Mouse (Mus musculus) intestine, postnatal 0 days (tissue): ENCODE measurements around the gene Tcp11l2. TPM values are rescaled to one million over a fixed set of nuclear protein-coding genes. Genes with fewer than 3 reads are reported as not detected.

Source experiments
- ATAC-seq: fragments of 200-750 bp; cut with Nextera tagmentation; 2 replicates; pipeline ENCODE4 v1.8.0; 2017; ENCODE audit warnings: mild to moderate bottlenecking, moderate TSS enrichment, moderate library complexity
- H3K27ac ChIP-seq: fragments of 300-500 bp; sonication (generic); 2 replicates; pipeline ENCODE4 v1.5.1; 2014; ENCODE audit warnings: mild to moderate bottlenecking, low read depth, low read length, moderate library complexity
- H3K27me3 ChIP-seq: fragments of 300-500 bp; sonication (generic); replicated peaks from 2 replicates; pipeline ENCODE4 v1.6.1; 2014; ENCODE audit warnings: low read length, mixed read lengths; ENCODE audit not compliant: control insufficient read depth, insufficient read depth
- H3K36me3 ChIP-seq: fragments of 300-500 bp; sonication (generic); 2 replicates; pipeline ENCODE4 v1.6.1; 2014; ENCODE audit warnings: mild to moderate bottlenecking, moderate library complexity; ENCODE audit not compliant: control insufficient read depth, insufficient read depth
- H3K4me1 ChIP-seq: fragments of 300-500 bp; sonication (generic); replicated peaks from 2 replicates; pipeline ENCODE4 v1.6.1; 2014; ENCODE audit warnings: antibody characterized with exemption, low read length, mixed read lengths; ENCODE audit not compliant: control insufficient read depth, insufficient read depth
- H3K4me2 ChIP-seq: fragments of 300-500 bp; sonication (generic); replicated peaks from 2 replicates; pipeline ENCODE4 v1.6.1; 2014; ENCODE audit warnings: low read depth, mild to moderate bottlenecking, moderate library complexity
- H3K4me3 ChIP-seq: fragments of 300-500 bp; sonication (generic); 2 replicates; pipeline ENCODE4 v1.5.1; 2014; ENCODE audit warnings: low read depth, low read length
- H3K9ac ChIP-seq: fragments of 300-500 bp; sonication (generic); 2 replicates; pipeline ENCODE4 v1.6.1; 2014; ENCODE audit warnings: mild to moderate bottlenecking, low read depth, low read length
- H3K9me3 ChIP-seq: fragments of 300-500 bp; sonication (generic); 2 replicates; pipeline ENCODE4 v1.6.1; 2016; ENCODE audit warnings: mixed run types; ENCODE audit not compliant: control insufficient read depth
- CTCF ChIP-seq: sonication (generic); IDR thresholded peaks from 2 replicates; pipeline ENCODE4 v1.5.1; 2016; ENCODE audit warnings: low read depth, mild to moderate bottlenecking, control low read depth, antibody characterized with exemption, moderate library complexity
- WGBS: fragments of 180-500 bp; shearing (Covaris S2); extraction: QIAGEN DNeasy Blood & Tissue Kit; methylation state at CpG from one replicate; pipeline ENCODE4 v1.1.7; 2014; 5-methylcytosine and 5-hydroxymethylcytosine counted together
- polyA plus RNA-seq: library from polyadenylated mRNA; unstranded; fragments of >200 nt; fragmentation: Nextera tagmentation; extraction: Ambion mirVana; gene quantifications from 2 replicates; pipeline ENCODE4 v1.2.1, GENCODE M21; 2015

Tcp11l2 gene
- polyA plus RNA-seq, 1 experiment from 2014 or later, result 8.2 TPM

GRCm38 (mm10) chr10:84621826-84622790 is 45.7 kb downstream of the Tcp11l2 start, which contains the start of gene Polr3b:
TSS of gene Polr3b (plus strand) at chr10:84622292.
- TF ChIP-seq CTCF, result peak; percentile 38
- no peaks in the 10 kb centered on the region for H3K9me3 ChIP-seq
- no peaks in the 10 kb centered on the region for H3K27me3 ChIP-seq
- H3K4me3 ChIP-seq, result peak within 1 kb of the TSS; percentile 55
- H3K4me2 ChIP-seq, result peak within 1 kb of the TSS; percentile 77
- no peaks in the 10 kb centered on the region for H3K4me1 ChIP-seq
- peak within 1 kb of the TSS; percentile 85 for H3K27ac ChIP-seq
- peak; percentile 99 for ATAC-seq
- 6% methylated on average over 53 of the region's 53 CpGs for WGBS
- peak within 1 kb of the TSS; percentile 48 for H3K9ac ChIP-seq
- H3K36me3 ChIP-seq, result no peaks in the 10 kb centered on the region

DNA sequence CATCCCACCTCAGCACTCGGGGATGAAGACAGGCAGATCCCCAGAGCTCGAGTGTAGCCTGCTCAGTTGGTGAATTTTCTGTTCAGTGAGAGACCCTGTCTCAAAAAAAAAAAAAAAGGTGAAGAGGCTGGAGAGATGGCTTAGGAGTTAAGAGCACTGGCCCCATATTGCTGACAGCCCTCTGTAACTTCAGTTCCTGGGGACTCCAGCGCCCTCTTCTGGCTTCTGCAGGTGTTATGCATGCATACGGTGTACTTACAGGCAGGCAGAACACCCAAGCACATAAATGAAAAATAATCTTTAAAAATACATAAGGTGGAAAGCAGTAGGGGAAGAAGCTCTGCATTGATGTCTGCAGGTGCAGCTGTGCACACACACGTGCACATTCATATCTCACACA is 54.8 kb downstream of the Tcp11l2 start:
- Histone ChIP-seq H3K9me3 (no peaks in the 10 kb centered on the region), H3K27me3 (no peaks in the 10 kb centered on the region), H3K36me3 (peaks cover 36% of the 10 kb centered on the region), H3K27ac (no peak overlapping the region), H3K4me3 (no peak overlapping the region), H3K4me2 (no peak overlapping the region), H3K9ac (no peak overlapping the region), H3K4me1 (no peaks in the 10 kb centered on the region)
- WGBS, result 65% methylated on average over 5 of the region's 5 CpGs
- no peak for ATAC-seq
- peak; percentile 64 for TF ChIP-seq CTCF

- no peak for ATAC-seq
- Histone ChIP-seq H3K36me3 (peaks cover 44% of the 10 kb centered on the region), H3K4me1 (no peaks in the 10 kb centered on the region), H3K27ac (no peak overlapping the region), H3K9ac (no peak overlapping the region), H3K9me3 (no peaks in the 10 kb centered on the region), H3K4me2 (no peak overlapping the region), H3K27me3 (no peaks in the 10 kb centered on the region), H3K4me3 (no peak overlapping the region)
- WGBS, result 84% methylated on average over 4 of the region's 4 CpGs
- no peak for TF ChIP-seq CTCF
These were observed 55.6 kb downstream of the Tcp11l2 start for GRCm38 (mm10) chr10:84632005-84632404.

GRCm38 (mm10) chr10:84636656-84637055 is 60.2 kb downstream of the Tcp11l2 start:
- no peak for TF ChIP-seq CTCF
- no peak overlapping the region for H3K4me2 ChIP-seq
- no peak for ATAC-seq
- H3K9me3 ChIP-seq, result no peaks in the 10 kb centered on the region
- no peak overlapping the region for H3K4me3 ChIP-seq
- H3K27me3 ChIP-seq, result no peaks in the 10 kb centered on the region
- H3K36me3 ChIP-seq, result peaks cover 60% of the 10 kb centered on the region
- H3K9ac ChIP-seq, result no peak overlapping the region
- no peak overlapping the region for H3K27ac ChIP-seq
- WGBS, result 91% methylated on average over 10 of the region's 10 CpGs
- no peaks in the 10 kb centered on the region for H3K4me1 ChIP-seq

GRCm38 (mm10) chr10:84638382-84638781 is 62.0 kb downstream of the Tcp11l2 start:
- no peak for ATAC-seq
- Histone ChIP-seq H3K9me3 (no peaks in the 10 kb centered on the region), H3K27ac (no peak overlapping the region), H3K36me3 (peaks cover 54% of the 10 kb centered on the region), H3K4me2 (no peak overlapping the region), H3K9ac (no peak overlapping the region), H3K27me3 (no peaks in the 10 kb centered on the region), H3K4me1 (no peaks in the 10 kb centered on the region), H3K4me3 (no peak overlapping the region)
- TF ChIP-seq CTCF, result no peak
- WGBS, result 90% methylated on average over 4 of the region's 4 CpGs

GRCm38 (mm10) chr10:84639525-84640287 is 63.3 kb downstream of the Tcp11l2 start:
- no peak for ATAC-seq

More at GRCm38 (mm10) chr10:84639525-84640287, 63.3 kb downstream of the Tcp11l2 start:
- WGBS, result 42% methylated on average over 4 of the region's 4 CpGs
- no peaks in the 10 kb centered on the region for H3K4me1 ChIP-seq
- no peaks in the 10 kb centered on the region for H3K27me3 ChIP-seq
- peaks cover 49% of the 10 kb centered on the region for H3K36me3 ChIP-seq
- H3K27ac ChIP-seq, result no peak overlapping the region
- no peak overlapping the region for H3K9ac ChIP-seq
- no peak overlapping the region for H3K4me3 ChIP-seq
- no peak overlapping the region for H3K4me2 ChIP-seq
- H3K9me3 ChIP-seq, result no peaks in the 10 kb centered on the region
- TF ChIP-seq CTCF, result no peak
